Mouse (Mus musculus) neural tube, embryonic 11.5 days (tissue): ENCODE results near the gene H2-DMa. TPM values are rescaled to one million over a fixed set of nuclear protein-coding genes. Genes with fewer than 3 reads are reported as not detected.
A peak's percentile ranks its signal among the peaks of the same experiment; 100 is the strongest.

ENCODE experiments used
- ATAC-seq: fragments of 200-750 bp; cut with Nextera tagmentation; 2 replicates; pipeline ENCODE4 v1.8.0; 2017; ENCODE audit warnings: moderate number of reproducible peaks, mild to moderate bottlenecking, moderate TSS enrichment, moderate library complexity; ENCODE audit not compliant: insufficient read depth, low FRiP score, low TSS enrichment
- DNase-seq: peaks from one replicate; pipeline ENCODE4 v3.0.0-alpha.2; 2015; ENCODE audit warnings: low spot score
- H3K27ac ChIP-seq: fragments of 300-500 bp; sonication (generic); 2 replicates; pipeline ENCODE4 v1.5.1; 2014; ENCODE audit warnings: low read depth, mild to moderate bottlenecking, low read length
- H3K27me3 ChIP-seq: fragments of 300-500 bp; sonication (generic); 2 replicates; pipeline ENCODE4 v1.6.1; 2014; ENCODE audit warnings: mild to moderate bottlenecking, low read length, mixed read lengths; ENCODE audit not compliant: control insufficient read depth, insufficient read depth
- H3K36me3 ChIP-seq: fragments of 300-500 bp; sonication (generic); 2 replicates; pipeline ENCODE4 v1.6.1; 2014; ENCODE audit warnings: mild to moderate bottlenecking, low read length, moderate library complexity, mixed read lengths; ENCODE audit not compliant: control insufficient read depth, insufficient read depth
- H3K4me1 ChIP-seq: fragments of 300-500 bp; sonication (generic); 2 replicates; pipeline ENCODE4 v1.6.1; 2014; ENCODE audit warnings: low read length, mixed read lengths; ENCODE audit not compliant: control insufficient read depth, insufficient read depth
- H3K4me2 ChIP-seq: fragments of 300-500 bp; sonication (generic); 2 replicates; pipeline ENCODE4 v1.6.1; 2014; ENCODE audit warnings: low read depth, mild to moderate bottlenecking, moderate library complexity
- H3K4me3 ChIP-seq: fragments of 300-500 bp; sonication (generic); 2 replicates; pipeline ENCODE4 v1.5.1; 2014; ENCODE audit warnings: low read depth, low read length
- H3K9ac ChIP-seq: fragments of 300-500 bp; sonication (generic); 2 replicates; pipeline ENCODE4 v1.6.1; 2014; ENCODE audit warnings: mild to moderate bottlenecking, low read length
- H3K9me3 ChIP-seq: fragments of 300-500 bp; sonication (generic); 2 replicates; pipeline ENCODE4 v1.6.1; 2016; ENCODE audit warnings: low read length; ENCODE audit not compliant: control insufficient read depth
- WGBS: fragments of 180-500 bp; shearing (Covaris S2); extraction: QIAGEN DNeasy Blood & Tissue Kit; methylation state at CpG from one replicate; pipeline ENCODE4 v1.1.7; 2014; 5-methylcytosine and 5-hydroxymethylcytosine counted together
- polyA plus RNA-seq: library from polyadenylated mRNA; unstranded; fragments of >200 nt; fragmentation: Nextera tagmentation; extraction: Ambion mirVana; gene quantifications from 2 replicates; pipeline ENCODE4 v1.2.1, GENCODE M21; 2014

Gene H2-DMa
- polyA plus RNA-seq, 1 experiment from 2014 or later = 10.3 TPM

DNA sequence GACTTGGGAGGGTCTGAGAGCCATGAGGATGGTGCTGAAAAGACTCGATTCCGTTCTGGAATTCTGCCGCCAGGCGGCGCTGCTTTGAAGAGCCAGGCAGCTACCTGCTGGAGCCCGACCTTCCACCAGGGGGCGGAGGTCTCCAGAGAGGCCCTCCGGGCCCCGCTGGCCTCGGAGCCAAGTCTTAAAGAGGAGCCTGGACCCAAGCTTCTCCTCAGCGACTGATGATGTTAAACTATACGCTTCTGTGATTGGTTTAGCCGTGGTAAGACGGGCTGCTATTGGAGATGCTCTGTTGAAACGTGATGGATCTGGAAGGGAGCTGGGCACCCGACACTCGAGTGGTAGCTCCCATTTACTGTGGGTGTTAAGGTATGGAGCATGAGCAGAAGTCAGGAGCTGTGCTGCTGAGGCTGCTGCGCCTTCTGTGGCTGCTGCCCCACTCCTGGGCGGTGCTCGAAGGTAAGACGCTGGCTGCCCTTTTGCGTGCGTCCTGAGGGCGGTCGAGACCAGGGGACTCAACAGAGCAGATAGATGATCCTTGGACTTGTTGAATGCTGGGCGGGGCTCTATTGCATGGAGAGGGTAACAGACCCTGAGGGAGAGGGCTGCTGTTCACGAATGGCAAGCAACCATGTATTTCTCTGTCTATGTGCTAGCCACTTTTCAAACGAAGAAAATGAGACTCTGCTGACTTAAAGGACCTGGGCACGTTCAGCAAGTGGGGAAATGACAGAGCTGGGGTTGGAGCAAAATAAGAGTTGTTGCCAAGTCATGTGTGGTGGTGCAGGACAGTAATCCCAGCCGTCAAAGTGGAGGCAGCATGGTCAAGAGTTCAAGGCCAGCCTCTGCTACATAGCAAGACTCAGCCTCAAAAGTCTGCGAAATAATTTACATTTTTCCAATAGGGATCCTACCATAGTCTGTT lies 16.2 kb downstream of the H2-DMa start:
- Histone ChIP-seq H3K4me1 (no peaks in the 10 kb centered on the region), H3K27me3 (peaks cover 19% of the 10 kb centered on the region), H3K27ac (no peak overlapping the region), H3K4me3 (peak overlapping the region; percentile 21), H3K9me3 (no peaks in the 10 kb centered on the region), H3K36me3 (no peaks in the 10 kb centered on the region), H3K9ac (no peak overlapping the region), H3K4me2 (peak overlapping the region; percentile 54)
- ATAC-seq = peak; percentile 99
- DNase-seq = peak; percentile 98
- WGBS = 6% methylated on average over 31 of the region's 31 CpGs

DNA sequence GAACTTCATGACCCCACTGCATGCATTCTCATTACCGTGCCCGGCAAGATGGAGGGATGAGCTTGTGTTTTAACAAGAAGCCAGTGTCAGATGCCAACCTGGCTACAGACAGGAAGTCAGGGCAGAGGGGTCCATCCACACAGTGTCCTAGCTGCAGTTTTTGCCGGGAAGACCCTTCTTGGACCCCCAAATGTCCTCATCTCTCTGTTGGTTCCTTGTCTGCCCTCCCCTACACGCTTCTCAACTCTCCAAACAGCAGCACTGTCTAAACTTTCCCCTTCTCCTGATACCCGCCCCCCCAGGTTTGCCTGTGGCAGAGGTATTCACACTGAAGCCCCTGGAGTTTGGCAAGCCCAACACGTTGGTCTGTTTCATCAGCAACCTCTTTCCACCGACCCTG lies 18.3 kb downstream of the H2-DMa start:
- DNase-seq (no peak), ATAC-seq (no peak)
- WGBS = 69% methylated on average over 7 of the region's 7 CpGs
- H3K9me3 ChIP-seq = no peaks in the 10 kb centered on the region
- no peak overlapping the region for H3K4me3 ChIP-seq
- no peaks in the 10 kb centered on the region for H3K36me3 ChIP-seq
- no peak overlapping the region for H3K4me2 ChIP-seq
- peaks cover 22% of the 10 kb centered on the region for H3K27me3 ChIP-seq
- no peak overlapping the region for H3K27ac ChIP-seq
- H3K4me1 ChIP-seq = no peaks in the 10 kb centered on the region
- H3K9ac ChIP-seq = no peak overlapping the region

DNA sequence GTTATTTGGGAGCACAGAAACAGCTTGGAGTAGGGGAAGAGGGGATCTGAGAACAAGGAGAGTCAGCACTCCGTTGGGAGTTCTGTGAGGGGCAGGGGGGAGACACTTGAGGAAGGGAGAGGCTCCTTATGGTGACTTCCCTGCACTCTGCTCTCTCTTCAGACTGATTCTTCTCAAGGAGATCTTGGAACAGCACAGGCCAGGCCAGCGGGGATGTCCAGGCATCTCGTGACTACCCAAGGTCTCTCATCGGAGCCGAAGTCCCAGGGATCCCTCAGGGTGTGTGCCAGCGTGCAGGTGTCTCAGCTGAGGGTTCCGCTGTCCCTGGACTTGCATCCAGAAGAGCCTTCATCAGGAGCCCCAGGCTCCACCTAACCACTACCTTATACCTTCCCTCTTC lies 19.3 kb downstream of the H2-DMa start:
- no peaks in the 10 kb centered on the region for H3K9me3 ChIP-seq
- DNase-seq (no peak), ATAC-seq (no peak)
- H3K4me2 ChIP-seq = no peak overlapping the region
- no peak overlapping the region for H3K9ac ChIP-seq
- H3K36me3 ChIP-seq = no peaks in the 10 kb centered on the region
- H3K27ac ChIP-seq = no peak overlapping the region
- H3K27me3 ChIP-seq = peaks cover 22% of the 10 kb centered on the region
- H3K4me3 ChIP-seq = no peak overlapping the region
- WGBS = 73% methylated on average over 7 of the region's 7 CpGs
- no peaks in the 10 kb centered on the region for H3K4me1 ChIP-seq

DNA sequence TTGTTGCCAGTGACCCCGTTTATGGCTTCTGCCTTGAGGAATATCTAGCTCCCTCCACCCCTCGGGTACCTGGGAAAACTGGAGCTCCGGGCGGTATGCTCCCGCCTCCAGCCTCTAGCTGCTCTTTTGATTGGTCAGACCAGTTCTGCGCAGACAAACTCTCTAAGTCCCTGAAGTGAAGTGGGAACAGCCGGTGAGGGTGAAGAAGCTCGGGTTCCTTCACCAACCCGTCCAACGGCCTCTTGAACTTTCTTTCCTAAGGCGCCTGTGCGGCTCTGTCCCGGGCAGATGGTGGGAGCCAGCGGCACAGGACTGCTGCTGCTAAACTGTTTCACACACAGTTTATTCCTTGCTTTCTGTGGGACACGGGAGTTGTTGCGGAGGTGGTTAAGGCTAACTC lies 20.1 kb downstream of the H2-DMa start:
- Histone ChIP-seq H3K27ac (no peak overlapping the region), H3K4me3 (peak overlapping the region; percentile 20), H3K9me3 (no peaks in the 10 kb centered on the region), H3K4me2 (peak overlapping the region; percentile 45), H3K27me3 (peaks cover 22% of the 10 kb centered on the region), H3K36me3 (no peaks in the 10 kb centered on the region), H3K4me1 (no peaks in the 10 kb centered on the region), H3K9ac (no peak overlapping the region)
- WGBS = 3% methylated on average over 16 of the region's 16 CpGs
- no peak for ATAC-seq
- peak; percentile 53 for DNase-seq

DNA sequence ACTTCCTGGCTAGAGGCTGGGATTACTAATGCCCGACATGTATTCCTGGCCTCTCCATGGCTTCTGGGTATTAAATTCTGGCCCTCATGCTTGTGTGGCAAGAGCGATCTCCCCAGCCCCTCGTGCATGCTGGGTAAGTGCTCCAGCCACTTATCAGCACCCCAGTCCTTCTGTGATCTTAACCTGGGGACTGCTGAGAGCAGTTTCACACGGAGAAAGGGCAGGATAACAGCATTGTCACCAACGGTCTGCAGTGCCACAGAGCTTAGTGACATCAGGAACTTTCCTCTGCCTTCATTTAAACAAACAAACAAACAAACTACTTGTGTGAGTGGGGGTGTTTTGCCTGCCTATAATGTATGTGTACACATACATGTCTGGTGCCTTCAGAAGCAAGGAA lies 20.9 kb downstream of the H2-DMa start:
- Histone ChIP-seq H3K9ac (no peak overlapping the region), H3K4me1 (no peaks in the 10 kb centered on the region), H3K27me3 (peaks cover 22% of the 10 kb centered on the region), H3K27ac (no peak overlapping the region), H3K4me2 (no peak overlapping the region), H3K9me3 (no peaks in the 10 kb centered on the region), H3K36me3 (no peaks in the 10 kb centered on the region), H3K4me3 (no peak overlapping the region)
- DNase-seq (no peak), ATAC-seq (no peak)
- 20% methylated on average over 5 of the region's 5 CpGs for WGBS

GRCm38 (mm10) chr17:34141448-34141847 lies 22.1 kb downstream of the H2-DMa start:
- H3K27ac ChIP-seq = no peak overlapping the region
- ATAC-seq = no peak
- 69% methylated on average over 4 of the region's 4 CpGs for WGBS
- no peaks in the 10 kb centered on the region for H3K4me1 ChIP-seq
- H3K4me3 ChIP-seq = no peak overlapping the region
- H3K4me2 ChIP-seq = no peak overlapping the region
- no peaks in the 10 kb centered on the region for H3K36me3 ChIP-seq
- H3K9ac ChIP-seq = no peak overlapping the region
- DNase-seq = no peak
- peaks cover 22% of the 10 kb centered on the region for H3K27me3 ChIP-seq
- no peaks in the 10 kb centered on the region for H3K9me3 ChIP-seq

DNA sequence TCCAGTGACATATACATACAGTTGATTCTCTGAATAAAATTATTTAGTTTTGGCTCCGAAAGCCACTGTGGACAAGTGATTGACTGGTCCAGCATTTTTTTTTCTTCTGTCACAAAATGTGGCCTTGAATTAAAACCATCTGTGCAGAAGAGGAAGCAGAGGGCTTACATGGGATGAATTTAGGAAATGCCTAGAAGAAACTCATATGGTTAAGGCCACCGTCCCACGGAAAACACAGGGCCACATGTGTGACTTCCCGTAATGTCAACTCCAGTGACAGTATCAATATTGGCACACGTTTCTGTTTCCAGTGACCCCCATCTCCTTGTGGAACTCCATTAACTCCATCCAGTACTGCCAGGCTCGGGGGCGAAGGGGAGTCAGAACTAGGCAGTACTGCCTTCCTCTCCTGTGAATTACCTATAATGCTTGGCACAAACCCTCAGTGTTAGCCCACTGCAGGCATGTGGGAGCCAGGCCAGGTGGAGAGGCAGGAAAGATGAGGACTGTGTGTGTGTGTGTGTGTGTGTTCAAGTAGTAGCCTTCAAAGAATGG lies 23.2 kb downstream of the H2-DMa start:
- DNase-seq = no peak
- WGBS = 83% methylated on average over 7 of the region's 7 CpGs
- no peaks in the 10 kb centered on the region for H3K36me3 ChIP-seq

GRCm38 (mm10) chr17:34143033-34143432 lies 23.7 kb downstream of the H2-DMa start, which contains the start of gene H2-DMb2:
Gene H2-DMb2 (plus strand): TSS chr17:34143307.
- Histone ChIP-seq H3K27me3 (peaks cover 22% of the 10 kb centered on the region), H3K4me3 (no peak within 1 kb of the TSS), H3K9me3 (no peaks in the 10 kb centered on the region), H3K9ac (no peak within 1 kb of the TSS), H3K27ac (no peak within 1 kb of the TSS), H3K4me2 (no peak within 1 kb of the TSS), H3K4me1 (no peaks in the 10 kb centered on the region), H3K36me3 (no peaks in the 10 kb centered on the region)
- WGBS = 45% methylated on average over 7 of the region's 7 CpGs
- DNase-seq (no peak), ATAC-seq (no peak)

More for the DNA sequence above, 23.2 kb downstream of the H2-DMa start:
- H3K4me2 ChIP-seq = no peak overlapping the region
- no peak overlapping the region for H3K4me3 ChIP-seq
- H3K27ac ChIP-seq = no peak overlapping the region
- peaks cover 22% of the 10 kb centered on the region for H3K27me3 ChIP-seq
- H3K4me1 ChIP-seq = no peaks in the 10 kb centered on the region
- no peak for ATAC-seq
- H3K9ac ChIP-seq = no peak overlapping the region
- H3K9me3 ChIP-seq = no peaks in the 10 kb centered on the region

GRCm38 (mm10) chr17:34143461-34143860 lies 24.1 kb downstream of the H2-DMa start:
- 74% methylated on average over 5 of the region's 5 CpGs for WGBS
- Histone ChIP-seq H3K36me3 (no peaks in the 10 kb centered on the region), H3K4me3 (no peak overlapping the region), H3K9me3 (no peaks in the 10 kb centered on the region), H3K4me1 (no peaks in the 10 kb centered on the region), H3K27ac (no peak overlapping the region), H3K4me2 (no peak overlapping the region), H3K27me3 (peaks cover 18% of the 10 kb centered on the region), H3K9ac (no peak overlapping the region)
- DNase-seq (no peak), ATAC-seq (no peak)
